Mouse (Mus musculus) kidney, embryonic 14.5 days (tissue): ENCODE measurements around the gene Fam49a. TPM values are rescaled to one million over a fixed set of nuclear protein-coding genes. Genes with fewer than 3 reads are reported as not detected.

Experiments
- ATAC-seq: fragments of 200-750 bp; cut with Nextera tagmentation; 2 replicates; pipeline ENCODE4 v1.8.0; 2017; ENCODE audit warnings: moderate number of reproducible peaks, mild to moderate bottlenecking, moderate TSS enrichment, moderate library complexity; ENCODE audit not compliant: low FRiP score, low TSS enrichment
- H3K27ac ChIP-seq: fragments of 300-500 bp; sonication (generic); 2 replicates; pipeline ENCODE4 v1.5.1; 2014; ENCODE audit warnings: low read depth, mild to moderate bottlenecking, low read length, moderate library complexity, mixed read lengths
- H3K27me3 ChIP-seq: fragments of 300-500 bp; sonication (generic); 2 replicates; pipeline ENCODE4 v1.6.1; 2014; ENCODE audit warnings: mild to moderate bottlenecking, low read length; ENCODE audit not compliant: control insufficient read depth, insufficient read depth
- H3K36me3 ChIP-seq: fragments of 300-500 bp; sonication (generic); 2 replicates; pipeline ENCODE4 v1.6.1; 2014; ENCODE audit warnings: low read length, mixed read lengths; ENCODE audit not compliant: control insufficient read depth, insufficient read depth
- H3K4me1 ChIP-seq: fragments of 300-500 bp; sonication (generic); 2 replicates; pipeline ENCODE4 v1.6.1; 2014; ENCODE audit warnings: low read length, mixed read lengths; ENCODE audit not compliant: control insufficient read depth, insufficient read depth
- H3K4me2 ChIP-seq: fragments of 300-500 bp; sonication (generic); replicated peaks from 2 replicates; pipeline ENCODE4 v1.6.1; 2014; ENCODE audit warnings: low read depth, mild to moderate bottlenecking, low read length
- H3K4me3 ChIP-seq: fragments of 300-500 bp; sonication (generic); 2 replicates; pipeline ENCODE4 v1.5.1; 2014; ENCODE audit warnings: mild to moderate bottlenecking, low read length
- H3K9ac ChIP-seq: fragments of 300-500 bp; sonication (generic); 2 replicates; pipeline ENCODE4 v1.6.1; 2014; ENCODE audit warnings: low read depth, mild to moderate bottlenecking, low read length, moderate library complexity
- H3K9me3 ChIP-seq: fragments of 300-500 bp; sonication (generic); 2 replicates; pipeline ENCODE4 v1.6.1; 2016; ENCODE audit warnings: low read length; ENCODE audit not compliant: control insufficient read depth
- WGBS: fragments of 180-500 bp; shearing (Covaris S2); extraction: QIAGEN DNeasy Blood & Tissue Kit; methylation state at CpG from one replicate; pipeline ENCODE4 v1.1.7; 2014; 5-methylcytosine and 5-hydroxymethylcytosine counted together
- polyA plus RNA-seq: library from polyadenylated mRNA; unstranded; fragments of >200 nt; fragmentation: Nextera tagmentation; extraction: Ambion mirVana; gene quantifications from 2 replicates; pipeline ENCODE4 v1.2.1, GENCODE M21; 2014

Gene Fam49a
- 4.4 and 8.7 TPM in 2 replicates for polyA plus RNA-seq

GRCm38 (mm10) chr12:12261987-12262971 is at the start of gene Fam49a:
Fam49a (plus strand) TSS chr12:12262139.
- ATAC-seq, result peak; percentile 92
- Histone ChIP-seq H3K4me1 (peaks cover 10% of the 10 kb centered on the region), H3K4me3 (peak within 1 kb of the TSS; percentile 58), H3K4me2 (peak within 1 kb of the TSS; percentile 56), H3K27me3 (no peaks in the 10 kb centered on the region), H3K27ac (no peak within 1 kb of the TSS), H3K36me3 (no peaks in the 10 kb centered on the region), H3K9ac (peak within 1 kb of the TSS; percentile 79), H3K9me3 (no peaks in the 10 kb centered on the region)
- WGBS, result 1% methylated on average over 45 of the region's 62 CpGs

GRCm38 (mm10) chr12:12213536-12213935 is 48.4 kb upstream of the Fam49a start:
- no peak overlapping the region for H3K27ac ChIP-seq
- no peaks in the 10 kb centered on the region for H3K36me3 ChIP-seq
- H3K4me3 ChIP-seq, result no peak overlapping the region
- no peak overlapping the region for H3K4me2 ChIP-seq
- H3K9ac ChIP-seq, result no peak overlapping the region
- 34% methylated on average over 3 of the region's 3 CpGs for WGBS
- no peaks in the 10 kb centered on the region for H3K27me3 ChIP-seq
- no peaks in the 10 kb centered on the region for H3K4me1 ChIP-seq
- no peak for ATAC-seq
- H3K9me3 ChIP-seq, result no peaks in the 10 kb centered on the region

- Histone ChIP-seq H3K36me3 (no peaks in the 10 kb centered on the region), H3K9ac (no peak overlapping the region), H3K4me2 (no peak overlapping the region), H3K27me3 (no peaks in the 10 kb centered on the region), H3K27ac (no peak overlapping the region), H3K4me3 (no peak overlapping the region), H3K4me1 (no peaks in the 10 kb centered on the region), H3K9me3 (no peaks in the 10 kb centered on the region)
- ATAC-seq, result no peak
- WGBS, result 80% methylated on average over 5 of the region's 5 CpGs
These were observed 43.0 kb upstream of the Fam49a start for GRCm38 (mm10) chr12:12218947-12219346.

GRCm38 (mm10) chr12:12220755-12221496 is 41.0 kb upstream of the Fam49a start:
- no peak overlapping the region for H3K27ac ChIP-seq
- H3K4me3 ChIP-seq, result no peak overlapping the region
- H3K9ac ChIP-seq, result no peak overlapping the region
- ATAC-seq, result no peak
- H3K4me1 ChIP-seq, result no peaks in the 10 kb centered on the region
- H3K4me2 ChIP-seq, result no peak overlapping the region
- H3K9me3 ChIP-seq, result no peaks in the 10 kb centered on the region
- no peaks in the 10 kb centered on the region for H3K27me3 ChIP-seq
- 70% methylated on average over 8 of the region's 8 CpGs for WGBS
- no peaks in the 10 kb centered on the region for H3K36me3 ChIP-seq

GRCm38 (mm10) chr12:12222585-12223290 is 39.2 kb upstream of the Fam49a start:
- H3K9me3 ChIP-seq, result no peaks in the 10 kb centered on the region
- no peak overlapping the region for H3K4me2 ChIP-seq
- no peak overlapping the region for H3K9ac ChIP-seq
- no peaks in the 10 kb centered on the region for H3K4me1 ChIP-seq
- WGBS, result 82% methylated on average over 9 of the region's 9 CpGs
- no peaks in the 10 kb centered on the region for H3K36me3 ChIP-seq
- no peak overlapping the region for H3K27ac ChIP-seq
- H3K27me3 ChIP-seq, result no peaks in the 10 kb centered on the region
- no peak for ATAC-seq
- H3K4me3 ChIP-seq, result no peak overlapping the region

- WGBS, result 85% methylated on average over 2 of the region's 2 CpGs
These were observed 38.6 kb upstream of the Fam49a start for GRCm38 (mm10) chr12:12223336-12223735.

GRCm38 (mm10) chr12:12225706-12226105 is 36.2 kb upstream of the Fam49a start:
- ATAC-seq, result no peak
- Histone ChIP-seq H3K27ac (no peak overlapping the region), H3K36me3 (no peaks in the 10 kb centered on the region), H3K9ac (no peak overlapping the region), H3K4me2 (no peak overlapping the region), H3K9me3 (no peaks in the 10 kb centered on the region), H3K4me1 (no peaks in the 10 kb centered on the region), H3K4me3 (no peak overlapping the region), H3K27me3 (no peaks in the 10 kb centered on the region)
- WGBS, result 88% methylated on average over 6 of the region's 6 CpGs

More at GRCm38 (mm10) chr12:12223336-12223735, 38.6 kb upstream of the Fam49a start:
- H3K4me1 ChIP-seq, result no peaks in the 10 kb centered on the region
- H3K9ac ChIP-seq, result no peak overlapping the region
- no peaks in the 10 kb centered on the region for H3K9me3 ChIP-seq
- no peak overlapping the region for H3K4me3 ChIP-seq
- no peak overlapping the region for H3K27ac ChIP-seq
- no peaks in the 10 kb centered on the region for H3K36me3 ChIP-seq
- no peak overlapping the region for H3K4me2 ChIP-seq
- no peak for ATAC-seq
- no peaks in the 10 kb centered on the region for H3K27me3 ChIP-seq

GRCm38 (mm10) chr12:12227594-12227993 is 34.3 kb upstream of the Fam49a start:
- Histone ChIP-seq H3K27me3 (no peaks in the 10 kb centered on the region), H3K4me2 (no peak overlapping the region), H3K4me3 (no peak overlapping the region), H3K36me3 (no peaks in the 10 kb centered on the region), H3K27ac (no peak overlapping the region), H3K9me3 (no peaks in the 10 kb centered on the region), H3K4me1 (no peaks in the 10 kb centered on the region), H3K9ac (no peak overlapping the region)
- WGBS, result 88% methylated on average over 3 of the region's 3 CpGs
- no peak for ATAC-seq
